Mouse (Mus musculus) embryo, embryonic 11 days (tissue): ENCODE results near the gene Cox18.
"Not testable (repeated sequence)": the region's sequence is repeated elsewhere in the genome, so short reads cannot be mapped to it uniquely, and the experiment has no call there.

Experiments
- DNase-seq: peaks from one replicate; pipeline ENCODE4 v3.0.0-alpha.2; 2015

The Cox18 gene

GRCm38 (mm10) chr5:90223534-90224381 is at the start of gene Cox18:
TSS of gene Cox18 (minus strand) at chr5:90224001.
- peak; percentile 99 for DNase-seq

DNA sequence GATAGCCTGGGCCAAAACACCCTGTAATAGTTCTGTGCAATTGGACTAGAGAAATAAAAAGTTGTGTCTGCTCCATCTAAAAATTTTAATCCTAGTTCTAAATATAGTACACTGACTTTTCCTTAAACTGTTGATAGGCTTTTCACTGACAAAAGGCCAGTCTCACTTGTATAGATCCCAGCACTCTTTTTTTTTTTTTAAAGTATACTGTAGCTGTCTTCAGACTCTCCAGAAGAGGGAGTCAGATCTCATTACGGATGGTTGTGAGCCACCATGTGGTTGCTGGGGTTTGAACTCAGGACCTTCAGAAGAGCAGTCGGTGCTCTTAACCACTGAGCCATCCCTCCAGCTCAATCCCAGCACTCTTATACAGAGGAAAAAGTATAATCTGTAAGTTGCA is 38.4 kb upstream of the Cox18 start:
- DNase-seq = not testable (repeated sequence)

DNA sequence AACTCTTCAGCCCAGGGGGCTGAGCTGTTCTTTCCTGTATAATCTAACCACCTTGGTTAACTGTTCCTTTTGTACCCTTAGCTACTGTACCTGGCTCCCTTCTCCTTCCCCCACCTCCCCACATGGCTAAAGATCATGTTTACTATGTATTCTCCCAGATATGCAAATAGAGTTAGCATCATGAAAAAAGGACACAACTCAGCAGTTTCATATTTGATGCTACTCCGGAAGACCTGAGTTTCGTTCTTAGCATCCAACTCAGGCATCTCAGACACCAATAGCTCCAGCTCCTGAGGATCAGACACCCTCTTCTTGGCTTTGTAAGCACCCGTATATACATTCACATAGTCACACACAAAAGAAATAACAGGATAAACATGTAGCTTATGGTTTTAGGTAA is 33.2 kb upstream of the Cox18 start:
- no peak for DNase-seq

DNA sequence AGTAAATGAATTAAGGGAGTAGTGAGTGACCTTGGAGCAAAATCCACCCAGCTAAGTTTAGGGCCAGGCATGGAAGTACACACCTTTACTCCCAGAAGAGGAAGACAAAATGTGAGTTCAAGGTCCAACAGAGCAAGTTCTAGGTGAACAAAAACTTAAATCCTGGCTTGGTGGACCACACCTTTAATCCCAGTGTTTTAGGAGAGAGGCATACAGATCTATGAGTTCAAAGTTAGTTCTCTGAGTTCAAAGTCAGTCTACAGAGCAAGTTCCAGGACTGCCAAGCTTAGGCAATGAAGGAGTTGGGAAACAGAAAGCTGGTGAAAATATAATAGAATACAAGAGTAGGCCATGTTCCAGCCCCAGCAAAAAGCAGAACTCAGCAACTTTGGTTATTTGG is 23.7 kb upstream of the Cox18 start:
- DNase-seq = no peak

GRCm38 (mm10) chr5:90246987-90247386 is 23.2 kb upstream of the Cox18 start:
- DNase-seq = no peak

DNA sequence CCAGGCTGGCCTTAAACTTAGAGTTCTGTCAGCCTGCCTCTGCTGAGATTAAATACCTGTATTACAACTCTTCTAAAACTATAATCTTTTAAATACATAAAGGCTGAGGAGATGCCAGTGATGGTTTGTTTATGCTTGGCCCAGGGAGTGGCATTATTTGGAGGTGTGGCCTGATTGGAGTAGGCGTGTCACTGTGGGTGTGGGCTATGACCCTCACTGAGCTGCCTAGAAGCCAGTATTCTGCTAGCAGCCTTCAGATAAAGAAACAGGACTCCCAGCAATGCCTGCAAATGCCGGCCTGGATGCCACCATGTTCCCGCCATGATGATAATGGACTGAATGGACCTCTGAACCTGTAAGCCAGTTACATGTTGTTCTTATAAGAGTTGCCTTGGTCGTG is 22.8 kb upstream of the Cox18 start:
- DNase-seq = no peak

DNA sequence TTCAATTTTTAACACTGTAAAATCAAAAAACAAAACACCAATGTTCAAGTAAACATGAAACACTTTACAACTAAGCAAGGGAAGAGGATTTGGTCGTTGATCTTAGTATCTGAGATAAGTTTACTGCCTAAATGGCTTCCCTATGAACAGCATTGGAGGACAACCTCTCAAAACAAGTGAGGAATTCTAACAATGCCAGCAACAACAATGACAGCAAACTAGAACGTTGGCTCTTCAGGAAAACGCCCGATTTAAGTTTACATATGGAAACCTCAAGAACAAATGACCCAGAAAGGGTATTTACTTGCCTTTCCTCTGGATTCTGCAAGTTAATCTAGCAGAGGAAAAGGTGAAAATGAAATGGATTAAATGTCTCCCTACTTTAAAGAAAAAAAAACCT is 21.6 kb upstream of the Cox18 start:
- no peak for DNase-seq

DNA sequence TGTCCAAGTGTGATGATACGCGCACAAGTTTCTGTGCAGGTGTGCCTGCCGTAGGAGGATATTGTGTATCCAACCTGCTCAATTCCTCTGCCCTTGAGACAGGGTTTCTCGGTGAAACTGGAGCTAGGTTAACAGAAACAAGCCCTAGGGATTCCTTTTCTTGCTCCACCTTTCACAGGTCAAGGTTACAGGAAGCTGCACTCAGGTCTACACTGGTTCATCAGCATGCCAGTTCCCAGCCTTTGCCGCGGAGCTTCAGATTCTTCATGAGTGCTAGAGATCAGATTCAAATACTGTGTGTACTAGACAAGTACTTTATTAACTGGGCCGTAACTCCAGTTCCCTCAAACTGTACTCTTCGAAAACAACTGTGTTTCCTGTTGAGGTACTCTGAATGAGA is 11.4 kb upstream of the Cox18 start:
- DNase-seq = no peak

DNA sequence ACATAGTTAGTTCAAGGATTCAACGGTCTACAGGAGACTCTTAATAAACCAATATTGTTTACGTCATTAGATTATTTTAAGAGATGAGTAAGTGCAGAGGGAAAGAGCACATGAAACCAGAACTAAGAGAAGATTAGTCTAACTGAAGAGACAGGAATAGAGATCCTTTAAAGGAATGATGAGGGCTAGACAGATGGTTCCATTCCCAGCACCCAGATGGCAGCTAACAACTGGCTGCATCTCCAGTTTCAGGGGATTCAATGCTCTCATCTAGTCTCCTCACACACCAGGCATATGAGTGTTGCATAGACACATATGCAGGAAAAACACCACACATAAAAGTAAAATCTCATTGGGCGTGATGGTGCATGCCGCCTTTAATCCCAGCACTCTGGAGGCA is 9.5 kb upstream of the Cox18 start:
- DNase-seq = no peak

DNA sequence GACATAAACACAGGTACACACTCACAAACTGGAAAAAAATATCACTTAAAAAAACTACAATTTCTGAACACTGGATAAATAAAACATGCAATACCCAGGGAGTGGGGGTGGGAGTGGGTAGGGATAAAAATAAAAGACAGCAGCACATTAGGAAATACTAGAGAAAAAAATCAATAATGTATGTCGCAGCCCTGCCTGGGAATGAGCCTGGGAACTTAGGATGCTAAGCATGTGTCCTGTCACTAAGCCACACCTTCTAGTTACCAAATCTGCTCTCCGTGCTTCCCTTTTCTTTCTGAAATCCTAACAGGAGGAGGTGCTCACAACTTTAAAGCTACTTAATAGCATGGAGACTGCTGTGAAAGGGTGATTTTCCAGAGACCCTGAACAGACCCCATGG is 6.0 kb upstream of the Cox18 start:
- DNase-seq = no peak

GRCm38 (mm10) chr5:90226696-90227095 is 2.9 kb upstream of the Cox18 start:
- DNase-seq = no peak

DNA sequence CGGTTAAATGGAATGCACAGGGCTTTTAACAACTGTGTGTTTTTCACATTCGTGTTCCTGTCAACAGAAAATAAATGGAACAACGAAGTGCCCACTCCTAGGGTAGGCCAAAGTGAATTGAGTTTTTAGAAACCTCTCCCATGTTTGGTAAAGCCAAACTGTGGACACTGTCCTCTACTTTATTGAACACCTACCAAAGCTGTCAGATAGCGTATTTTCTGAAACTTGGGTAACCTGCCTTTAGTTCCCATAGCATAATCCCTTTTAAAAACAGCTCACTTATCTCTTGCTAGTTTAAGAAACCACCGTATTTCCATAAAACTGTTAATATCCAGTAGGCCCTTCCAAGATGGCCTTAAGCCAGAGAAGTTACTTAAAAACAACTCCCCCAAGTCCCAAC is 929 bp upstream of the Cox18 start:
- DNase-seq = no peak

GRCm38 (mm10) chr5:90222937-90223336 is 864 bp downstream of the Cox18 start:
- no peak for DNase-seq

DNA sequence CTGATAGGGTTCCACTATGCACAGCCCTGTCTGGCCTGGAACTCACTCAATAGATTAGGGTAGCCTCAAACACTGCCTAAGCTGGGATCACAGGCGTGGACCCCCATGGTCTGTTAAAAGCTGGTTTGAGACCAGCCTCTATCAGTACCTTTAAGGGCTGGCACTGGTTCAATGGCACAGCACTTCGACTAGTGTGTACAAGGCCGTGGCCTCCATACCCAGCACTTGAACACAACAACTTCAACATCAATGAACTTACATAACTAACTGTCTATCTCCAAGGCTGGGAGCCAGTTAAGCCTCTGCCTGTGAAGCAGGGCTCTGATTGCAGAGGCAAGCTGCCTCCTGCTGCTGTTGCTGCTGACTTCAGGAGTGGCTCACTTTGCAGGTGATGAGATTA is 6.0 kb downstream of the Cox18 start:
- DNase-seq = no peak

DNA sequence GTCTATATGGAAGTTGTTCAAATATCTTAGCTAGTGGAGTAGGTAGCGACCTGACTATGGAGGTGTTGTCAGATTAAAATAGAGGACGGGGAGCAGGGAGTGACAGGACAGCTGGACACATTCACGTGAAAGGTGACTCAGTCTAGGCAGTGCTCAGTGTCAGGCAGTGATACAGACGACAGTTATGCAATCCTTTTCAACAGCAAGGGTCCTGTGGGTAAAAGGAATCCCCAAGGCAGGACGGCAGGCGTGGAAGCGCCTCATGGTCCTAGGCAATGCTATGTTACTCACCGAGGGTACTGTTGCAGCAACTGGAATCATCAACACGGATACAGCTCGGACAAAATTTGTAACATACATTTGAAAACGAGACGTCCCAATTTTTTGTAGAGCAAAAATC is 6.6 kb downstream of the Cox18 start:
- no peak for DNase-seq

GRCm38 (mm10) chr5:90213356-90213755 is 10.4 kb downstream of the Cox18 start:
- DNase-seq = no peak

DNA sequence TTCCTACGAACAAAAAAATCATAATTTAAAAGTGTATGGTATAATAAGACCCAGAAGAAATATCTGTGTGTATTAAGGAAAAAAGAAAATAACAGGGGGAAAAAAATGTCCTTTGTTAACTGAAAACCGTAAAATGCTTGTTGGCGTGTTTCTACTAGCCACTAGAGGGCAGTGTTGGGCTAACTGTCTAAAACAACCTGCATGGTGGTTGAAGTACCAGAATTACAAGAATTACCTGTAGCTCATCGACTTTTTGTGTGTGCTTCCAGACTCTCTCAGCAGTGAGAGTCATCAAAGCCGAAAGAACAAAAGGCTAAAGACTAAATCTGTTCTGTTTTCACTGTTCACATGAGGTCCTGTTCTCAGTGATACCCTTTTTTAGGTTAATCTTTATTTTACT is 20.6 kb downstream of the Cox18 start:
- peak; percentile 75 for DNase-seq

GRCm38 (mm10) chr5:90202447-90203117 is 21.2 kb downstream of the Cox18 start:
- no peak for DNase-seq

DNA sequence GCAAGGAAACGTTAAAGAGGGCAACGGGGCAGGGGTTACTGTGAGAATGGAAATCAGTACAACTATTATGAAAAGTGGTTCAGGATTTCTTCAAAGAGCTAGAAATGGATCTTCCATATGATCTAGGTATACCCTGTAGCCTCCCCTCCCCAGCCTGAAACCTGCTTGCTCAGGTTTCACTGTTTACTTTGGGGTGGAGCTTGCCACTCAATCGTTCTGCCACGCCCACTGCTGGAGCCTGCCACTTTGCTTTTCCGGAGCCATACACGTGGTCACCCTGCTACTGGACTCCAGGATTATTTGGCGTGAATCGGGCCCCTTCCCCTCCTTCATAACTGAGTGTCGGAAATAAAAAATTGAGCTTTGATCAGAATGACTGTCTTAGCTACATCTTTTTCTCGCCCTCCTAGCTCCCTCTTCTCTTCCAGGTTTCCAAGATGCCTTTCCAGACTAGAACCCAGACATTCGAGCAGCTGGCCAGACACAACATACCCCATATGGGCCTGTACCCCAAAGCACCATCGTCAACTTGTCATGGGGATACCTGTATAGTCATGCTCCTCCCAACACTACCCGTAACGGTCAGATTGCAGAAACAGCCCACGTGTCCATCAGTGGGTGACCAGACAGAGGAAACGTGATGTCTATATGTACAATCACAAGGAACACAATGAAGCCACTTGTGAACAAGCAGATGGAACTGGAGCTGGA is 23.7 kb downstream of the Cox18 start:
- no peak for DNase-seq

- peak; percentile 80 for DNase-seq
Measured at GRCm38 (mm10) chr5:90194831-90195230, 29.0 kb downstream of the Cox18 start.

- no peak for DNase-seq
Measured at GRCm38 (mm10) chr5:90182782-90183181, 41.0 kb downstream of the Cox18 start.

GRCm38 (mm10) chr5:90179094-90179493 is 44.7 kb downstream of the Cox18 start:
- no peak for DNase-seq

DNA sequence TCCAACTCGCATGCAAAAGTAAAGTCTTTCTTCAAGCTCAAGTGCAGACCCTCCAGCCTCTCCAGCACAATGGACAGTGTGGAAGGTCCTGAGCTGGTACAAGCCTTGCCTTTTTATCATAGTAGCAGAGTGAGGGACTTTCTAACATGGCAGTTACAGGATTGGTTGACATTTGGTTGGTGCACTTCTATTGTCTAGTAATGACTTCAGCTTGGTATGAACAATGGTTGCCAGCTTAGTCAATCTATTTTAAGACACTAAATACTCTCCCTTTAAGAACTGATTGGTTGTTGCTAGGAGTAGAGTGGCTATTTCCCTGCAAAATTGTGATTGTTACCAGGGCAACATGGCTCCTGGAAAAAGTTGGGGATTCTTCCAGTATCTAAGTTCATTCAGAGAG is 45.7 kb downstream of the Cox18 start:
- DNase-seq = no peak
